Mouse (Mus musculus) bone marrow, adult 2 months (tissue): Measurements from ENCODE around the gene Lrrc56. TPM values are rescaled to one million over a fixed set of nuclear protein-coding genes. Genes with fewer than 3 reads are reported as not detected.

Source experiments
- H3K27ac ChIP-seq: fragments of 200-500 bp; 2 replicates; pipeline ENCODE4 v1.5.1; 2012; ENCODE audit warnings: low read depth, mild to moderate bottlenecking, control low read depth, inconsistent platforms, low read length; ENCODE audit not compliant: control insufficient read depth, poor library complexity, insufficient read depth
- H3K4me1 ChIP-seq: fragments of 200-500 bp; 2 replicates; pipeline ENCODE4 v1.6.1; 2011; ENCODE audit warnings: low read length; ENCODE audit not compliant: control insufficient read depth, insufficient read depth
- H3K4me3 ChIP-seq: fragments of 200-500 bp; replicated peaks from 2 replicates; pipeline ENCODE3; 2011; ENCODE audit warnings: mild to moderate bottlenecking, low read depth, low read length, control low read depth; ENCODE audit not compliant: control insufficient read depth
- CTCF ChIP-seq: fragments of 200-500 bp; IDR thresholded peaks from 2 replicates; pipeline ENCODE4 v1.5.1; 2011; ENCODE audit warnings: low read length, control low read depth; ENCODE audit not compliant: control insufficient read depth, insufficient read depth
- POLR2A ChIP-seq: fragments of 200-500 bp; IDR thresholded peaks from 2 replicates; pipeline ENCODE4 v1.6.1; 2011; ENCODE audit warnings: low read depth, mild to moderate bottlenecking, control low read depth, low read length, borderline replicate concordance; ENCODE audit not compliant: control insufficient read depth
- WGBS: fragments of 180-500 bp; shearing (Covaris S2); methylation state at CpG from one replicate; pipeline ENCODE4 v1.1.7; 2018; 5-methylcytosine and 5-hydroxymethylcytosine counted together
- polyA plus RNA-seq: library from polyadenylated mRNA; stranded (reverse); fragments of >200 nt; gene quantifications from 2 replicates; pipeline ENCODE4 v1.2.4, GENCODE M21; 2011; ENCODE audit warnings: low replicate concordance; ENCODE audit not compliant: missing spikeins, insufficient read depth, insufficient read length

Lrrc56 gene
- polyA plus RNA-seq, 1 experiment, result 3.1 TPM

GRCm38 (mm10) chr7:141176173-141176572 is 17.8 kb upstream of the Lrrc56 start:
- TF ChIP-seq CTCF (peak; percentile 100), POLR2A (no peak)
- Histone ChIP-seq H3K4me1 (no peaks in the 10 kb centered on the region; the same call in 1 of the 2 replicates), H3K27ac (no peak overlapping the region), H3K4me3 (no peak overlapping the region)
- 2% methylated on average over 8 of the region's 8 CpGs for WGBS

- Histone ChIP-seq H3K4me3 (no peak overlapping the region), H3K27ac (no peak overlapping the region), H3K4me1 (peaks cover 2% of the 10 kb centered on the region; the same call in 1 of the 2 replicates)
- TF ChIP-seq POLR2A (no peak), CTCF (no peak)
- 79% methylated on average over 3 of the region's 3 CpGs for WGBS
Observed at GRCm38 (mm10) chr7:141188194-141188593, 5.8 kb upstream of the Lrrc56 start.

- WGBS, result 93% methylated on average over 3 of the region's 3 CpGs
- Histone ChIP-seq H3K27ac (no peak overlapping the region), H3K4me3 (no peak overlapping the region), H3K4me1 (peaks cover 2% of the 10 kb centered on the region; the same call in 1 of the 2 replicates)
- TF ChIP-seq CTCF, result no peak
- TF ChIP-seq POLR2A, result no peak
Observed at GRCm38 (mm10) chr7:141188733-141189132, 5.2 kb upstream of the Lrrc56 start.

- Histone ChIP-seq H3K27ac (no peak overlapping the region), H3K4me3 (no peak overlapping the region), H3K4me1 (peaks cover 2% of the 10 kb centered on the region; the same call in 1 of the 2 replicates)
- WGBS, result 89% methylated on average over 3 of the region's 3 CpGs
- TF ChIP-seq POLR2A (no peak), CTCF (no peak)
Observed at GRCm38 (mm10) chr7:141190220-141190619, 3.7 kb upstream of the Lrrc56 start.

GRCm38 (mm10) chr7:141191036-141191435 is 2.9 kb upstream of the Lrrc56 start:
- no peak overlapping the region for H3K4me3 ChIP-seq
- WGBS, result 91% methylated on average over 14 of the region's 14 CpGs
- TF ChIP-seq POLR2A (no peak), CTCF (no peak)
- H3K4me1 ChIP-seq, result peaks cover 2% of the 10 kb centered on the region; the same call in 1 of the 2 replicates
- H3K27ac ChIP-seq, result no peak overlapping the region

- Histone ChIP-seq H3K4me3 (peak overlapping the region; percentile 33), H3K27ac (no peak overlapping the region), H3K4me1 (peaks cover 2% of the 10 kb centered on the region; the same call in 1 of the 2 replicates)
- TF ChIP-seq POLR2A (no peak), CTCF (no peak)
- 92% methylated on average over 24 of the region's 24 CpGs for WGBS
Observed at GRCm38 (mm10) chr7:141191796-141192685, 1.9 kb upstream of the Lrrc56 start.

- Histone ChIP-seq H3K4me1 (peaks cover 2% of the 10 kb centered on the region; the same call in 1 of the 2 replicates), H3K27ac (peak overlapping the region; percentile 73; the same call in 1 of the 2 replicates), H3K4me3 (peak overlapping the region; percentile 69)
- 0 out of 2 replicates have a peak, but pooled peaks have one; percentile 20 for TF ChIP-seq POLR2A
- TF ChIP-seq CTCF, result no peak
- WGBS, result 30% methylated on average over 12 of the region's 12 CpGs
Observed at GRCm38 (mm10) chr7:141192776-141193347, 1.1 kb upstream of the Lrrc56 start.

GRCm38 (mm10) chr7:141193348-141193856 is 555 bp upstream of the Lrrc56 start:
- under 1% methylated on average over 40 of the region's 43 CpGs for WGBS
- H3K4me1 ChIP-seq, result peaks cover 2% of the 10 kb centered on the region; the same call in 1 of the 2 replicates
- H3K4me3 ChIP-seq, result peak overlapping the region; percentile 69
- peak overlapping the region; percentile 73; the same call in 1 of the 2 replicates for H3K27ac ChIP-seq
- TF ChIP-seq CTCF (no peak), POLR2A (no peak)
